Mouse (Mus musculus) neural tube, embryonic 15.5 days (tissue): Measurements from ENCODE around the gene Gm49416. TPM values are rescaled to one million over a fixed set of nuclear protein-coding genes. Genes with fewer than 3 reads are reported as not detected.
"Not testable (repeated sequence)": the region's sequence is repeated elsewhere in the genome, so short reads cannot be mapped to it uniquely, and the experiment has no call there.

Experiments used
- ATAC-seq: fragments of 200-750 bp; cut with Nextera tagmentation; 2 replicates; pipeline ENCODE4 v1.8.0; 2017; ENCODE audit warnings: mild to moderate bottlenecking, moderate TSS enrichment, moderate library complexity; ENCODE audit not compliant: low FRiP score
- H3K27ac ChIP-seq: fragments of 300-500 bp; sonication (generic); replicated peaks from 2 replicates; pipeline ENCODE4 v1.5.1; 2015; ENCODE audit warnings: mild to moderate bottlenecking, inconsistent platforms
- H3K27me3 ChIP-seq: fragments of 300-500 bp; sonication (generic); replicated peaks from 2 replicates; pipeline ENCODE4 v1.6.1; 2015; ENCODE audit warnings: inconsistent platforms
- H3K36me3 ChIP-seq: fragments of 300-500 bp; sonication (generic); 2 replicates; pipeline ENCODE4 v1.6.1; 2015; ENCODE audit warnings: inconsistent platforms
- H3K4me1 ChIP-seq: fragments of 300-500 bp; sonication (generic); 2 replicates; pipeline ENCODE4 v1.6.1; 2015; ENCODE audit warnings: inconsistent platforms
- H3K4me2 ChIP-seq: fragments of 300-500 bp; sonication (generic); 2 replicates; pipeline ENCODE4 v1.6.1; 2015; ENCODE audit warnings: inconsistent platforms, mild to moderate bottlenecking, moderate library complexity
- H3K4me3 ChIP-seq: fragments of 300-500 bp; sonication (generic); replicated peaks from 2 replicates; pipeline ENCODE4 v1.5.1; 2015; ENCODE audit warnings: mild to moderate bottlenecking, inconsistent platforms
- H3K9ac ChIP-seq: fragments of 300-500 bp; sonication (generic); replicated peaks from 2 replicates; pipeline ENCODE4 v1.6.1; 2015; ENCODE audit warnings: mild to moderate bottlenecking, inconsistent platforms
- H3K9me3 ChIP-seq: fragments of 300-500 bp; sonication (generic); replicated peaks from 2 replicates; pipeline ENCODE4 v1.6.1; 2016; ENCODE audit warnings: inconsistent platforms
- WGBS: fragments of 180-500 bp; shearing (Covaris S2); methylation state at CpG from one replicate; pipeline ENCODE4 v1.1.7; 2015; ENCODE audit warnings: mixed read lengths; 5-methylcytosine and 5-hydroxymethylcytosine counted together
- polyA plus RNA-seq: library from polyadenylated mRNA; unstranded; fragments of >200 nt; fragmentation: Nextera tagmentation; extraction: Ambion mirVana; gene quantifications from 2 replicates; pipeline ENCODE4 v1.2.1, GENCODE M21; 2015

Gm49416 gene
- polyA plus RNA-seq, 1 experiment from 2014 or later = 0.45 TPM

DNA sequence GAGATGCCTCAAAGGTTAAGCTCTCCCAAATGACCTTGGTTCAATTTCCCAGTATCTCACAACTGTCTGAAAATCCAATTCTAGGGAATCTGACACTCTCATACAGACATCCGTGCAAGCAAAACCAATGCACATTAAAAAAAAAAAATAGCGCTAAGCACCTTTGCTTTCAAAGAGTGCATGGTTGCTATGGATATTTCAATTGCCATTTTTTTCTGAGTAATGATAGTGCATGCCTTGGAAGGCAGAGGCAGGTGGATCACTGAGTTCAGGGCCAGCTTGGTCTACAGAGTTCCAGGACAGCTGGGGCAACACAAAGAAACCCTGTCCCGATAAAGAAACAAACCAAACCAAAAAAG, 7.7 kb upstream of the Gm49416 start:
- 10% methylated on average over 3 of the region's 3 CpGs for WGBS
- no peaks in the 10 kb centered on the region for H3K27me3 ChIP-seq
- H3K27ac ChIP-seq = peak overlapping the region; percentile 88; the same call in 1 of the 2 replicates
- peak overlapping the region; percentile 93 for H3K4me2 ChIP-seq
- no peaks in the 10 kb centered on the region for H3K9me3 ChIP-seq
- H3K9ac ChIP-seq = peak overlapping the region; percentile 83
- H3K4me1 ChIP-seq = peaks cover 14% of the 10 kb centered on the region
- H3K36me3 ChIP-seq = peaks cover 18% of the 10 kb centered on the region
- ATAC-seq = 0 out of 2 replicates have a peak, but pooled peaks have one; percentile 4
- H3K4me3 ChIP-seq = peak overlapping the region; percentile 68

DNA sequence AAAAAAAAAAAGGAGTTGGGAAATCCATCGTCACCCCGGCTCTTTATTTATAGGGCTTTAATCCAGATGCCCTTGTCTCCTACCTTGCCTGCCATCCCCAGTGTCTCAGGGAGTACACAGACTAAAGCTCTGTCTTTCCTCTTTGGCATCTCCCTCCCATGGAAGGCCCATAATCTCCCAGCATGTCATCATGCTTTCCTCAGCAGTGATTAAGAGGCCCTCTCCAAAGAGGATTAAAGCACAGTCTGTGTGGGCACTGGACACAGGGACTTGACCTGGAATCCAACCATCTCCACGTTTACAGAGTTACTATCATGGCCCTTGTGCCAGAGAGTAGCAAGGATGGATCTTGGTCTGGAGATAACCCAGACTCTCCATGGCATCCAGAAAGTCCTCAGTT, 5.1 kb upstream of the Gm49416 start, which contains the start of the genes Lbhd1 and Gm49403:
Gene Lbhd1 (plus strand): TSS at position 117 of the 400 bp plus-strand sequence.
Gene Gm49403 (plus strand): TSS at position 315 of the 400 bp plus-strand sequence.
- Histone ChIP-seq H3K9me3 (no peaks in the 10 kb centered on the region), H3K4me1 (peaks cover 24% of the 10 kb centered on the region), H3K9ac (no peak within 1 kb of the TSS), H3K4me3 (no peak within 1 kb of the TSS), H3K27ac (no peak within 1 kb of the TSS), H3K27me3 (no peaks in the 10 kb centered on the region), H3K4me2 (no peak within 1 kb of the TSS), H3K36me3 (no peaks in the 10 kb centered on the region)
- WGBS = 78% methylated on average over 3 of the region's 3 CpGs
- ATAC-seq = no peak

DNA sequence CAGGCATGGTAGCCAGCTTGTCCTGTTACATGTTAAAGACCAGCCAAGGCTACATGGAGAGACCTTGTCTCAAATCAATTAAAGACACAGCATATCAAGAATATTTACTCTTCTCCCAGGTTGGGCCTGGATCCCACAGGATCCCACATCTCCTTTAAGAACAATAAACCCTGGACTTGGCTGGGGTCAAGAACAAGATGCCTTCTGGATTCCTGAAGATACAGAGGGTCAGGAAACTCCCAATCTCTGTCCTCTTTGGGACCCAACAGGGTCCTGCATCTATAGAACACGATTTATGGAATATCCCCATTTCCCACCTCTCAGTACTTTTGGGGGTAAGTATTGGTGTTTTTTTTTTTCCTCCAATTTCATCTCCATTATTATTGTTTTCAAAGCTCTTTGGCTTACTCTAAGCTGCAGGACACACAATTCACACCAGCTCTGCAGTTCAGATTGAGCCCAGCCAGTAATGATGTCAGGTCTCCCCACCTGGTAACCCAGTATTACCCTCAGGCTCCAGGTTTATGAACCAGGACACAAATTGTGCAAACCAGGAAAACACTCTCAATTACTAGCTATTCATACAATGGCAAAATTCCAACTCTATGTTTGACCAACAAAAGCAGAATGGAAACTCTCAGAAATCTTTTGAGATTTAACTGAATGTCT, 1.7 kb upstream of the Gm49416 start:
- WGBS = 58% methylated on average over 1 of the region's 1 CpGs
- no peak overlapping the region; the same call in 1 of the 2 replicates for H3K4me2 ChIP-seq
- no peak overlapping the region for H3K9ac ChIP-seq

DNA sequence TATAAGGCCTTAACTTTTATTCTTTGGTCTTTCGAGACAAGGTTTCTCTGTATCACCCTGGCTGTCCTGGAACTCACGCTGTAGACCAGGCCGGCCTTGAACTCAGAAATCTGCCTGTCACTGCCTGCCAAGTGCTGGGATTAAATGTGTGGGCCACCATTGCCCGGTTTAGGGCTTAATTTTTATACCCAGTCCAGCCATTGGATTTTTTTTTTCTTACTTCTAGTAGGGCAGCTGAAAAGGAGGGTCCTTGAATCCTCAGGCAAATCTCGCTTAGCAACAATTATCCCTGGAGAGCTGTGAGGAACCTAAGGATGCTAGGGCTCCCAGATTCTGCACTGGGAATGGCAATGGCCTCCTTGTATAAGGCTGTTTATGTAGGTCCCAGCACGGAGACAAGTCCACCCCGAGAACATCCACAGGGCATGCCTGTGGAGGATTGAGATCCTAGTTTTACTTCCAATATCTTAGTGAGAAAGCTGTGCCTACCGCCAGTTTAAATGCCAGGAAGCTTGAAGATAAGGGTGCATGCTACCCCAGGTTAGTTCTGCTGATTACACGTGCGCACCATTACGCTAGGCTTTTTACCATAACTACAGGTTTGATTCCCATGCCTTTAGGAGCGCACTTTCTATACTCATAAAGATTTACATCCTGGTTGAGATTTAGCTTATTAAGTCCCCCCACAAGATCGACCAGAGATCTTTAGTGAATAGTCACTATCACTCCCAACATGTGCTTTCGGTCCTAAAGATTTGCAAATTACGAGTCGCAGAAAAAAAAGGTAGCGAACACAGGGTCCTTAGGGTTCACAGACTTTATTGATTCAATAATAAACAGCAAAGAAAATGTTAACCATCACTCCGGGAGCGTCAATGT, 902 bp upstream of the Gm49416 start:
- H3K9me3 ChIP-seq = no peaks in the 10 kb centered on the region
- 14% methylated on average over 19 of the region's 19 CpGs for WGBS

More for the DNA sequence above, 1.7 kb upstream of the Gm49416 start:
- ATAC-seq = no peak
- Histone ChIP-seq H3K36me3 (peaks cover 9% of the 10 kb centered on the region), H3K27ac (no peak overlapping the region), H3K4me1 (peaks cover 18% of the 10 kb centered on the region), H3K9me3 (no peaks in the 10 kb centered on the region), H3K27me3 (no peaks in the 10 kb centered on the region), H3K4me3 (no peak overlapping the region)

DNA sequence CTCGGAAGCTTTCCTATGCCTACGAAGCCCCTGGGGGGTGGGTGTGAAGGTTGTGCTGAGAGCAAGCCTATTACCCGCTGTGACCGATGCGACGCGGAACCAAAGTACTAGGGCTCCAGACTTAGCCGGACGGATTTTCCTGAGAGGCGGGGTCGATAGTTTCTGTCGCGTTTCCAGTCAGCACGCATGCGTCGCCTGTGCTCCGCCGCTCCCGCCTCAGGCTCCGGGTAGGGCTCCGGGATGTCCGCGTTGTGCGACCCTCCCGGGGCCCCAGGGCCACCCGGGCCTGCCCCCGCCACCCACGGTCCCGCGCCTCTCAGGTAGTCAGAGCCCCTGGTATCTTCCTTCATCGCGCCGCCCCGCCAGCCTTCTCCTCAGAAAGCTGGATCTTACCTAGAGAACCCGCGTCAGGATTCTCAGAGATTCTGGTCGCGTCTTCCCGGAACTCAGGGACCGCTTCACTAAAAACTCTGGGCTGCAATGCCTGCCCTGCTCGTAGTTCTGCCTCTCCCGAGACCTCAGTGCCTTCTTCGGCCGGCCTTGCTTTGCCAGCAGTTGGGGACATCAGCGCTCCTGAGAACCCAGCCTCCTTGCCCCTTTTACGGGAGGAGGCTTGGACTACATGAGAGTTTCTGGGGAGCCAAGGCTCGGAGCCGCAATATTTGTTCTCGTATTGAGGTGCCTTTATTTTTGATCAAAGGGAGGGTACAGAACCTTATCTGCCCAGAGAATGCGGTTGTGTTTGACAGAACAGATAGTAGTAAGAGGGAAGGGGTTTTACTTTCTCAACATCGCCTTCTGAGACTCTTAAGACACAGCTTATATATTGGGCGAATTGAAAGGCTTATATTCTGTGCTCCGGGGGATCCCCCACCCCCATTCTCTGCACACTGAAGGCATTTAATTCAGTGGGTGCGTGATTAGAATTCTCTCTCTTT, 4.4 kb downstream of the Gm49416 start, which contains the start of gene Ints5:
Gene Ints5 (plus strand): TSS at position 177 of the 938 bp plus-strand sequence.
- H3K4me2 ChIP-seq = peak within 1 kb of the TSS; percentile 94
- peak within 1 kb of the TSS; percentile 85 for H3K27ac ChIP-seq
- H3K4me1 ChIP-seq = peaks cover 40% of the 10 kb centered on the region
- H3K9me3 ChIP-seq = no peaks in the 10 kb centered on the region
- ATAC-seq = peak; percentile 51
- peak within 1 kb of the TSS; percentile 71 for H3K9ac ChIP-seq
- no peaks in the 10 kb centered on the region for H3K27me3 ChIP-seq
- H3K36me3 ChIP-seq = peaks cover 22% of the 10 kb centered on the region
- H3K4me3 ChIP-seq = peak within 1 kb of the TSS; percentile 63
- WGBS = 3% methylated on average over 54 of the region's 54 CpGs

More for the DNA sequence above, 902 bp upstream of the Gm49416 start:
- Histone ChIP-seq H3K4me3 (peak overlapping the region; percentile 67), H3K27ac (peak overlapping the region; percentile 85), H3K9ac (peak overlapping the region; percentile 66), H3K4me2 (peak overlapping the region; percentile 78), H3K27me3 (no peaks in the 10 kb centered on the region), H3K4me1 (peaks cover 18% of the 10 kb centered on the region), H3K36me3 (peaks cover 9% of the 10 kb centered on the region)
- no peak for ATAC-seq

DNA sequence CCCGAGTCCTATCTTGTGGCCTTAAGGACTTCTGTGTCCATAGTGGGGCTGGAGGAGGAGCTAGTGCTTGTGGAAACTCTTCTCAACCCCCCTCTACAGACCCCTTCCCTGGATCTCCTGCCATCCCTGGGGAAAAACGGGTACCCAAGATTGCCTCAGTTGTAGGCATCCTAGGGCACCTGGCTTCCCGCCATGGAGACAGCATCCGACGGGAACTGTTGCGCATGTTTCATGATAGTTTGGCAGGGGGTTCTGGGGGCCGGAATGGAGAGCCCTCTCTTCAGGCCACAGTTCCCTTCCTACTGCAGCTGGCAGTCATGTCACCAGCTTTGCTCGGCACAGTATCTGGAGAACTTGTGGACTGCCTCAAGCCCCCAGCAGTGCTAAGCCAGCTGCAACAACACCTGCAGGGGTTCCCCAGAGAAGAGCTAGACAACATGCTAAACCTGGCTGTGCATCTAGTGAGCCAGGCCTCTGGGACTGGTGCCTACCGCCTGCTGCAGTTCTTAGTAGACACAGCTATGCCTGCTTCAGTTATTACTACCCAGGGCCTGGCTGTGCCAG, 6.8 kb downstream of the Gm49416 start:
- Histone ChIP-seq H3K27ac (no peak overlapping the region), H3K4me1 (peaks cover 47% of the 10 kb centered on the region), H3K4me3 (no peak overlapping the region), H3K9ac (peak overlapping the region; percentile 20; the same call in 1 of the 2 replicates), H3K27me3 (no peaks in the 10 kb centered on the region), H3K36me3 (peaks cover 22% of the 10 kb centered on the region), H3K9me3 (no peaks in the 10 kb centered on the region), H3K4me2 (no peak overlapping the region)
- ATAC-seq = no peak
- WGBS = 90% methylated on average over 9 of the region's 9 CpGs

DNA sequence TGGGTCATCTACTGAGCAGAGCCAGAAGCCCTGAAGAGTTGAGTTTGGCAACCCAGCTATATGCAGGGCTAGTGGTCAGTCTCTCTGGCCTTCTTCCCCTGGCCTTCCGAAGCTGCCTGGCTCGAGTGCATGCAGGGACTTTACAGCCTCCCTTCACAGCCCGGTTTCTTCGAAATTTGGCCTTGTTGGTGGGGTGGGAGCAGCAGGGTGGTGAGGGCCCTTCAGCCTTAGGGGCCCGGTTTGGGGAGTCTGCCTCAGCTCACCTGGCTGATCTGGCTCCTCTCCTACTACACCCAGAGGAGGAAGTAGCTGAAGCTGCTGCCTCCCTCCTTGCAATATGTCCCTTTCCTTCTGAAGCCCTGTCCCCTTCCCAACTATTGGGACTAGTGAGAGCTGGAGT, 7.5 kb downstream of the Gm49416 start:
- not testable (repeated sequence) for H3K9me3 ChIP-seq, H3K4me2 ChIP-seq, H3K27me3 ChIP-seq, H3K9ac ChIP-seq, H3K4me3 ChIP-seq, H3K27ac ChIP-seq, ATAC-seq
- WGBS = 83% methylated on average over 5 of the region's 5 CpGs
- Histone ChIP-seq H3K4me1 (peaks cover 51% of the 10 kb centered on the region), H3K36me3 (peaks cover 15% of the 10 kb centered on the region)

DNA sequence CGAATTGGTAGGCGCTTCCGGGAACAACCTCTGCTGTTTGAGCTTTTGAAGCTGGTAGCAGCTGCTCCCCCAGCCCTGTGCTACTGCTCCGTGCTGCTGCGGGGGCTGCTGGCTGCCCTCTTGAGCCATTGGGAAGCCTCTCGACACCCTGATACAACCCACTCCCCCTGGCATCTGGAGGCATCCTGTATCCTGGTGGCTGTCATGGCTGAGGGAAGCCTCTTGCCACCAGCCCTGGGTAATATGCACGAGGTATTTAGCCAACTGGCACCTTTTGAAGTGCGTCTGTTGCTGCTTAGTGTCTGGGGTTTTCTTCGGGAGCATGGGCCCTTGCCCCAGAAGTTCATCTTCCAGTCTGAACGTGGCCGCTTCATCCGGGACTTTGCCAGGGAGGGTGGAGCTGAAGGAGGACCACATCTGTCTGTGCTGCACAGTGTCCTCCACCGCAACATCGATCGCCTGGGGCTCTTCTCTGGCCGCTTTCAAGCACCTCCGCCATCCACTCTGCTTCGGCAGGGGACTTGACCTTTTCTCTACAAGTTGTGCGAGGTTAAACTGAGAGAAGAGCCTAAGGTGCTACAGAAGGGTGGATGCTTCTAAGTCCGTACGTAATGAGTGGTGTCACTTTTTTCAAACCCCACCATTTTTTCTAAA, 8.6 kb downstream of the Gm49416 start:
- Histone ChIP-seq H3K27ac (peak overlapping the region; percentile 87), H3K4me3 (peak overlapping the region; percentile 64), H3K4me1 (peaks cover 51% of the 10 kb centered on the region), H3K9ac (peak overlapping the region; percentile 83), H3K36me3 (peaks cover 19% of the 10 kb centered on the region), H3K4me2 (peak overlapping the region; percentile 75)
- 20% methylated on average over 21 of the region's 21 CpGs for WGBS
- ATAC-seq = peak; percentile 61
- H3K9me3 ChIP-seq, H3K27me3 ChIP-seq: not testable (repeated sequence)

DNA sequence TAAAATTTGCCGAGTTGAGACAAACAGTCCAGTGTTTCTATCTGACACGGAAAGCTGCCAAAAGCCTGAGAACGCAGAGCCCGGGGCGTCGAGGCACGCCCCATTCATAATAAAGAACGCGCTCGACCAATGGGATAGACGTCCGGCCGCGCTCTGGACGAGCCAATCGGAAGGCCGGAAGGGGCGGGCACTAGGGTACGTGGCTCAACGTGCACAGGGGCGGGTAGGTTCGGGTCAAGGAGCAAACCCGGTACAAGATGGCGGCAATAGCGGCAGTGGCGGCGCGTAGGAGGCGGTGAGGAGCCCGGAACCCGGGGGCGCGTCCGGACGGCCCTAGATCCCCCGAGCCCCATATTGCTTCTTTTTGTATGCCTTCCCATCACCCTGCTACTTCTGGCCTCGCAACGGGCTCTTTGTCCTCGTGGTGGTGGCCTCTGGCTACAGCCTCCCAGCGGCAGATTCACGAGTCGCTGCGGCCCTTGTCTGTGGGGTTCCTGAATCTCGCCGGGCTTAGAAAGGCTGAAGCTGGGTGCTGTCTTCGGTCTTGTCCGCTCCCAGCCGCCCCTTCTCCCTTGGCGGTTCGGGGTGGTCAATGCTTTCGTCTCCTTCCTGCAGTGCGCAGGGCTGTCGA, 9.3 kb downstream of the Gm49416 start, which contains the start of gene Ganab:
Gene Ganab (plus strand): TSS at position 207 of the 631 bp plus-strand sequence.
- Histone ChIP-seq H3K9ac (peak within 1 kb of the TSS; percentile 83), H3K4me1 (peaks cover 51% of the 10 kb centered on the region), H3K27ac (peak within 1 kb of the TSS; percentile 87), H3K27me3 (no peaks in the 10 kb centered on the region), H3K4me2 (peak within 1 kb of the TSS; percentile 75), H3K9me3 (no peaks in the 10 kb centered on the region), H3K36me3 (peaks cover 24% of the 10 kb centered on the region), H3K4me3 (peak within 1 kb of the TSS; percentile 64)
- ATAC-seq = peak; percentile 98
- under 1% methylated on average over 52 of the region's 53 CpGs for WGBS

DNA sequence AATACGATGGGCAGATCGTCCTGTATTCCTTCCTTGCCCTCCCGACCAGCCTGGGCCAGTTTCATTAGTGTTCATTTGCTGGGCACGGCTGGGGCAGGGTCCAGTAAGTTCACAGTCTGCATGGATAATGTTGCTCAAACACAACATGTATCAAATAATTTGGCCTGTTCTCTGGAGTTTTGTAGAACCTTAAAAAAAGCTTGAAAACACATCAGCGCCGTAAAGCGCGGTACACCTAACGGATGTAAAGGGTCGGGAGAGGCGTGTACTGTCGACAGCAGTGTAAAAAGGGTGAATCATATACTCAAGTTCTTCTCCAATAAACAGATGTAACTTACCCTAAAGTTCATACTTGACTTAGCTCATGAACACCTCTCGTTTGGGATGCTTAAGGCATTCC, 9.8 kb downstream of the Gm49416 start:
- Histone ChIP-seq H3K9ac (peak overlapping the region; percentile 83), H3K27ac (peak overlapping the region; percentile 87), H3K4me1 (peaks cover 47% of the 10 kb centered on the region), H3K4me3 (peak overlapping the region; percentile 64), H3K4me2 (peak overlapping the region; percentile 75), H3K27me3 (no peaks in the 10 kb centered on the region), H3K36me3 (peaks cover 30% of the 10 kb centered on the region), H3K9me3 (no peaks in the 10 kb centered on the region)
- 9% methylated on average over 13 of the region's 13 CpGs for WGBS
- no peak for ATAC-seq
